Mouse (Mus musculus): ENCODE data around the gene Klrc1. TPM values are rescaled to one million over a fixed set of nuclear protein-coding genes. Genes with fewer than 3 reads are reported as not detected.

The Klrc1 gene
- polyA plus RNA-seq (2012; rRNA removed), result not detected in 2 replicates

GRCm38 (mm10) chr6:129678873-129679272, at the start of gene Klrc1:
Klrc1 (minus strand) TSS chr6:129678973.

DNA sequence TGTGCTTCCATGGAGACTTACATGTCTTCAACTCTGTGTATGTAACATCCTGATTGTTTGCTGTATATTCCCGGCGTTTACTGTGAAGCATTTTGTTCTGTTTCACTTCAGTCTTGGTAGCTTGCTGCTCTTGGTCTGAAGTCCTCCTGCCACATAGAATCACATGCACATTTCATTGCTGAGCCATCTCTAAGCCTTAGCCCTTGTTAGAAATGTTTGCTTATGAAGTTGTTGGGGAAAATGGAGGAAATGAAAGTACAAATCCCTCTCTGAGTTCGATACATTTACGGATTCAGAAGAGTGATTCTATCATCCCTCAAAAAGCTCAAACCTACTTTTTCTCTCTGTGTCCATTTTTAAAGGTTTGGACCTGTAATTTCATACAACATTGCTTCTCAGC, 38.3 kb upstream of the Klrc1 start, which contains the start of gene Klri1:
TSS of gene Klri1 (minus strand) at position 101 of the 400 bp plus-strand sequence.

GRCm38 (mm10) chr6:129660589-129660988, 18.2 kb downstream of the Klrc1 start, which contains the start of gene Klrc2:
Klrc2 (minus strand) TSS chr6:129660689.

GRCm38 (mm10) chr6:129643237-129643636, 35.5 kb downstream of the Klrc1 start, which contains the start of gene Klrc3:
Klrc3 (minus strand) TSS chr6:129643337.

DNA sequence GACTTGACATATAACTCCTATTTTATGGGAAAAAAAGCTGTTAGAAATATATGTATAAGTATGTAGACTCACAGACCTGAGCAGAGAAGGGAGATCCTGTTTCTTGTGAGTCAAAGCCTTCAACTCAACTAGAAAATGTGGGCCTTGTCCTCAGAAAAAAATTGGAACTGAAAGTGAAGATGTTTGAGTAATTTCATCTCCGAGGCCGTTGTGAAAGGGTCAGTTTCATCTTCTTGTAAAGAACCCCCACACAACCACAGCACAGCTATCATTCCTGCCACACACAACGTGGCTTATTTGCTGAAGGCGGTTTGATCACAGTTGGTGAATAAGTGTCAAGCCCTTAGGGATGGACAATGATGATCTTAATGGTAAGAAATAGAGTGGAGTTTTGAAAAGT, 55.0 kb downstream of the Klrc1 start, which contains the start of gene Klrk1:
TSS of gene Klrk1 (minus strand) at position 130 of the 400 bp plus-strand sequence.

Other genes starting within 250 kb of the Klrc1 start
- 0.71 and 0.79 TPM in 2 replicates for gene Clec1a, start 227.0 kb downstream of the Klrc1 start, polyA plus RNA-seq (2012; rRNA removed)
- gene Olr1, start 171.8 kb downstream of the Klrc1 start, polyA plus RNA-seq (2012; rRNA removed), result 0.01 TPM in 1 of 2 replicates, not detected in the other
- gene Tmem52b, start 166.4 kb downstream of the Klrc1 start, polyA plus RNA-seq (2012; rRNA removed), result not detected in 2 replicates
- 226 TPM in 2 replicates for gene Gabarapl1, start 145.8 kb downstream of the Klrc1 start, polyA plus RNA-seq (2012; rRNA removed)
- 0.19 and 0.20 TPM in 2 replicates for gene Klre1, start 101.1 kb downstream of the Klrc1 start, polyA plus RNA-seq (2012; rRNA removed)
- gene Klrd1, start 87.2 kb downstream of the Klrc1 start, polyA plus RNA-seq (2012; rRNA removed), result 0.12 TPM in 1 of 2 replicates, not detected in the other
- not detected in 2 replicates for gene Klrk1, start 55.1 kb downstream of the Klrc1 start, polyA plus RNA-seq (2012; rRNA removed)
- not detected in 2 replicates for gene Klrc3, start 35.6 kb downstream of the Klrc1 start, polyA plus RNA-seq (2012; rRNA removed)
- not detected in 2 replicates for gene Klrc2, start 18.3 kb downstream of the Klrc1 start, polyA plus RNA-seq (2012; rRNA removed)
- gene Klri1, start 38.2 kb upstream of the Klrc1 start, polyA plus RNA-seq (2012; rRNA removed), result not detected in 2 replicates
- 0.03 TPM in 1 of 2 replicates, not detected in the other for gene Klri2, start 61.5 kb upstream of the Klrc1 start, polyA plus RNA-seq (2012; rRNA removed)
- gene Gm156, start 105.3 kb upstream of the Klrc1 start, polyA plus RNA-seq (2012; rRNA removed), result not detected in 2 replicates
- not detected in 2 replicates for gene Gm17631, start 183.7 kb upstream of the Klrc1 start, polyA plus RNA-seq (2012; rRNA removed)
- 0.04 TPM in 1 of 2 replicates, not detected in the other for gene Klra17, start 197.7 kb upstream of the Klrc1 start, polyA plus RNA-seq (2012; rRNA removed)
- gene Klra5, start 238.7 kb upstream of the Klrc1 start, polyA plus RNA-seq (2012; rRNA removed), result not detected in 2 replicates